Mouse (Mus musculus) adrenal gland, postnatal 14 days (tissue): Measurements from ENCODE around the gene Meig1. TPM values are rescaled to one million over a fixed set of nuclear protein-coding genes. Genes with fewer than 3 reads are reported as not detected.
"Not testable (repeated sequence)": the region's sequence is repeated elsewhere in the genome, so short reads cannot be mapped to it uniquely, and the experiment has no call there.

Experiments used
- DNase-seq: peaks from one replicate; pipeline ENCODE4 v3.0.0; 2021; ENCODE audit warnings: mixed read lengths
- long read RNA-seq, 2 experiments: library from polyadenylated mRNA; stranded (forward); transcript quantifications; one replicate each; pipeline ENCODE4 v2.0.0; 2021
- total RNA-seq: library from RNA; stranded (reverse); gene quantifications from 2 replicates; pipeline ENCODE4 v1.2.3, GENCODE M21; 2021

Meig1 gene
- not detected in 2 replicates for total RNA-seq
- long read RNA-seq, experiment 1, partial matches to known transcripts = 0 of 1 reads
- long read RNA-seq, experiment 1, other reads (novel, unspliced or antisense) = 1 of 1 reads
- long read RNA-seq, experiment 2 = 0 reads

GRCm38 (mm10) chr2:3422548-3422947, at the start of gene Meig1:
TSS of gene Meig1 (minus strand) at chr2:3422648.
- DNase-seq = no peak

GRCm38 (mm10) chr2:3456590-3456989, 34.1 kb upstream of the Meig1 start:
- no peak for DNase-seq

- no peak for DNase-seq
These were observed 30.6 kb upstream of the Meig1 start for GRCm38 (mm10) chr2:3453096-3453495.

- DNase-seq = no peak
These were observed 27.0 kb upstream of the Meig1 start for GRCm38 (mm10) chr2:3449431-3449830.

GRCm38 (mm10) chr2:3445984-3446383, 23.5 kb upstream of the Meig1 start:
- DNase-seq = no peak

- no peak for DNase-seq
These were observed 21.8 kb upstream of the Meig1 start for GRCm38 (mm10) chr2:3444206-3444605.

GRCm38 (mm10) chr2:3437956-3438355, 15.5 kb upstream of the Meig1 start:
- no peak for DNase-seq

- DNase-seq = no peak
These were observed 13.1 kb upstream of the Meig1 start for GRCm38 (mm10) chr2:3435369-3436061.

- no peak for DNase-seq
These were observed 8.5 kb upstream of the Meig1 start for GRCm38 (mm10) chr2:3430956-3431355.

- no peak for DNase-seq
These were observed 2.1 kb upstream of the Meig1 start for GRCm38 (mm10) chr2:3424579-3424910.

- DNase-seq = peak; percentile 94
These were observed 1.6 kb upstream of the Meig1 start, which contains the start of gene Dclre1c for GRCm38 (mm10) chr2:3423841-3424578. TSS of gene Dclre1c (plus strand) at chr2:3424131.

- DNase-seq = no peak
These were observed 2.3 kb downstream of the Meig1 start for GRCm38 (mm10) chr2:3420157-3420556.

GRCm38 (mm10) chr2:3418883-3419431, 3.5 kb downstream of the Meig1 start:
- DNase-seq = peak; percentile 98

- no peak for DNase-seq
These were observed 6.8 kb downstream of the Meig1 start for GRCm38 (mm10) chr2:3415676-3416075.

- peak; percentile 81 for DNase-seq
These were observed 8.2 kb downstream of the Meig1 start for GRCm38 (mm10) chr2:3414241-3414640.

GRCm38 (mm10) chr2:3407756-3408155, 14.7 kb downstream of the Meig1 start:
- no peak for DNase-seq

- DNase-seq = no peak
These were observed 16.5 kb downstream of the Meig1 start for GRCm38 (mm10) chr2:3405981-3406380.

- not testable (repeated sequence) for DNase-seq
These were observed 25.3 kb downstream of the Meig1 start, which contains the start of gene Olah for GRCm38 (mm10) chr2:3397110-3397509. TSS of gene Olah (minus strand) at chr2:3397210.

- no peak for DNase-seq
These were observed 30.5 kb downstream of the Meig1 start for GRCm38 (mm10) chr2:3391945-3392344.

- DNase-seq = no peak
These were observed 35.2 kb downstream of the Meig1 start for GRCm38 (mm10) chr2:3387105-3387860.

GRCm38 (mm10) chr2:3365127-3365526, 57.3 kb downstream of the Meig1 start:
- no peak for DNase-seq

GRCm38 (mm10) chr2:3361067-3361466, 61.4 kb downstream of the Meig1 start:
- DNase-seq = no peak
